Mouse (Mus musculus) urinary bladder, postnatal 36 days (tissue): ENCODE data around the gene Gm17359.
"Not testable (repeated sequence)": the region's sequence is repeated elsewhere in the genome, so short reads cannot be mapped to it uniquely, and the experiment has no call there.

ENCODE experiments used
- DNase-seq, 2 experiments: peaks; one replicate each; pipeline ENCODE4 v3.0.0; 2022; ENCODE audit warnings: low spot score in 2 of 2, mixed read lengths in 1 of 2

The Gm17359 gene

GRCm38 (mm10) chr3:79415081-79415480 is 78.6 kb downstream of the Gm17359 start:
- DNase-seq, result no peak

- DNase-seq, result no peak
Measured at GRCm38 (mm10) chr3:79415929-79416328, 79.5 kb downstream of the Gm17359 start.

DNA sequence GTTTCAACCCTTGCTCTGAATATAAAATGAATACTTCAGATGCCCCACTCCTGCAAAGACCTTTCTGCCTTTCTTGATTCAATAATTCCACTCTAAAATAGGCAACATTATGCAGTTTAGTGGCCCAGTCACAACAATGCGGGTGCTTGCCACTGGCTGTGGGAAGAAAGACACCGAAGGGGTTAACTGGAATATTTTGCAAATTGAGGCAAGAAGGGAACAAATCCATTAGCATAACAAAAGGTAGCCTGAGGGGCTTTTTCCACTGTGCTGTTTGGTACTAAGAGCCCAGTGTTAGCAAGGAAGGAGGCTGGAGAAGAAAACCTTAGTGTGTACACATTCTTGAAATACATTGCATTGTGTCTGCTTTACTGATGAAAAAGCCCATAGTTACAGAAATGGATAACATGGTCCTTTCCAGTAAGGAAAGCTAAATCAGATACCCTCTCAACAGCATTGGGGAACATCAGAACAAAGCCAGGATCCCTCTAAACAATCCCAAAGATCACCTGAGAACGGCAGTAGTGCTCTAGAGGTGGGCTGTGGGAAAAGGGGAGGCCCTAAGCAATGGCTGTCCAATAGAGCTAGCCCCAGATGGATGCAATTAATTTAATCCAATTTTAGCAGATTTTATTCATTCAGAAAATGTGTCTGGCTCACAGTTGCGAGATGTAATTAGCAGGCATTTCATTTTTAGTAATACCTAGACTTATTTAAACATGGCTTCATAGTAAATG is 80.7 kb downstream of the Gm17359 start:
- no peak for DNase-seq

DNA sequence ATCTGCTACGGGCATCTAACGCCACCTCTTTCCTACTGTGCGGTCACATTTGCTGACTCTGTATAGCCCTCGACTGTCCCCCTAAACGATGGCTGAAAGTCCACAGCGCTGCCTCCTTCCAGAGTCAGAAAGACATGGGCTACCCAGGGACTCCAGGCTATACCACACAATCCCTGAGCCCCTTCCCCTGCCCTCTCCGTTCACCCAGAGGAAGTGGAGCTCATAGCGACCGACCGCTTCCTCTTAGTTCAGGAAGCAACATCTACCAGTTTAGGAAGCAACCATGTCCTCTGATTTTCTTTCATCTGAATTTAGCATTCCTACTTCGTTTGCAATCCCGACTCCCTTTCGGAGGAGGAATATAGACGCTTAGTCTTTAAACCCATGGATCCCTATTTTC is 82.5 kb downstream of the Gm17359 start:
- DNase-seq, result no peak

DNA sequence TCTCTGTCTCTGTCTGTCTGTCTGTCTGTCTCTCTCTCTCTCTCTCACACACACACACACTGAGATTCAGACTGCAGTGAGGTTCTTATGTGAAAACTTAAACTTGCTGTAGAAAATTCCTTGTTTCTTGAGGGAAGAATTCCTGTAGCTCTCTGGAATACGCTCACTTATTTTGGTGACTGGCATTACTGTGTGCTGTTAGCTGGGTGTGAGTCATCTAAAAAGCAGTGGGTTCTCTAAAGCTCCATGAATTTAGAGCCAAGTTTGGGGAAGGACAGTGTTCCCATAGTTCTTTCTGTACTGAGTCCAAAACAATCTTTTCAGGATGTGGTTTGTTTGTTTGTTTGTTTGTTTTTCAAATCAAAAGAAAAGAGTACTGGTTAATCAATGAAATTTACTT is 89.0 kb downstream of the Gm17359 start:
- no peak for DNase-seq

DNA sequence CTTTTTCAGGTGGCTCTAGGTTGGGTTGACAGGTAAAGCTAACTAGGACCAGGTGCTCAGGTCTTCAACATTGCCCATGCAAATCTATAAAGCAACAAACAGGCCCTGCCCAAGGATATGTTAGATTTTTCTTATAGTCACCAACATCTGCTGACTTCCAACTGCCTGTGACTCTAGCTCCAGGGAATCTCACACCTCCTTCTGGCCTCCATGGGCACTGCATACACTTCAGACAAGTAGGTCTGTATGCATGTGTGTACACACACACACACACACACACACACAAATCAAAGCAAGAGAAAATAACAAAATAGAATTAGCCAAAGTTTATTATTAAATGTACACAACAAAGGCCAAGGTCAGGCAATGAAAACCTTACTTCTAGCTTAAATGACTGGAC is 97.1 kb downstream of the Gm17359 start:
- DNase-seq, result no peak

- no peak for DNase-seq
Measured at GRCm38 (mm10) chr3:79434436-79434835, 98.0 kb downstream of the Gm17359 start.

GRCm38 (mm10) chr3:79434985-79435384 is 98.5 kb downstream of the Gm17359 start:
- no peak for DNase-seq

GRCm38 (mm10) chr3:79436186-79436585 is 99.7 kb downstream of the Gm17359 start:
- no peak for DNase-seq

DNA sequence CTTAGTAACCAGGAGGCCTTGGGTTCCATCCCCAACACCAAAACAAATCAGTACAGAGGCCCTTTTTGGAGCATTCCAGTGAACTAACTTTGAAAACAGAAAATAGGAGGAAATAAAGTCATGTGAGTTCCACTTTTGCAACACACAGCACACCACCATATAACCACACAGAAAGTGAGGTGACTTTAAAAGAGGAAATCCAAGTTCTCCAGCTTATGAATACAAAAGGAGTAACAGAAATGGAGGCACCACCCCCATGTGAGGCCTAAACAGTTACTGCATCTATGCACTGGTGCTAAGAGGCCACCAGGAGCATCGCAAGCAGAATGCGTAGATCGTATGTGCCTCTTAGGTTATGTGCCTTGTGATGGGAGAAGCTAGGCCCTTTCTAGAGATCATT is 101.8 kb downstream of the Gm17359 start:
- DNase-seq, result no peak

DNA sequence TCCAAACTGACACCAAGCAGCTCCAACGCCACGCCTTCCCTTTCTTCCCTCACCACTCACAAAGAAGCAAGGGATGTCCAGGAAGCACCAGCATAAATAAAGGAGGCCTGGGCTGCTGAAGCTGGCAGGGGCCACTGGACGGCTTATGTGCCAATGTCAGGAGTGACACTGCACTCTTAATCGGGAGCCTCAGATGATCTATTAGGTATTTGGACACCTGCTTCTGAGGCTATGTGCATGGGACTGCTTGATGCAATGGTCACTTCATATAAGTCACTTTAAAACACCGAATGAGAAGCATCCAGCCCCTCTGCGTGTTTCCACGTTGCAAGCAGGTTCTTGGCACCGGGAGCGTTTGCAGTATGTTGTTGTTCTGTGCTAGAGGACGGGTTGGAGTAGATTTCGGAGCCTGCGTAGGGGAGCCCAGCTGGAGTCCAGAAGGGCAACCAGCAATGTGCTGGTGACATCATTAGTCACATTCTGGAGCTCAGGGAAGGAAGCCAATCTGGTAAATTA is 104.6 kb downstream of the Gm17359 start:
- DNase-seq, result no peak

DNA sequence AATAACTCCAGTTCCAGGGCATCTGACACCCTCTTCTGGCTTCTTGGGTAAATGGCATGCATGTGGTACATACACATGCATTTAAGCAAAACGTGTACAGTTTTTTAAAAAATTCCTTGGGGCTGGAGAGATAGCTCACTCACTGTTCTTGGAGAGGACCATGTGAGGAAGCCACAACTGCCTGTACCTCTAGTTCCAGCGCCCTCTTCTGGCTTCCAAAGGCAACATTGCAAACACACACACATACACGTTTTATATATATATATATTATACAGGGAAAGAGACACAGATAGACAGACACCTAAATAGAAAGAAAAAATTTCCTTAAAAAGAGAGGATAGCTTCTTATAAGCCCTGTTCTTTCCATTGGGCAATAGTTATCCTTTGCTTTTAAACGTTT is 107.4 kb downstream of the Gm17359 start:
- DNase-seq, result no peak

DNA sequence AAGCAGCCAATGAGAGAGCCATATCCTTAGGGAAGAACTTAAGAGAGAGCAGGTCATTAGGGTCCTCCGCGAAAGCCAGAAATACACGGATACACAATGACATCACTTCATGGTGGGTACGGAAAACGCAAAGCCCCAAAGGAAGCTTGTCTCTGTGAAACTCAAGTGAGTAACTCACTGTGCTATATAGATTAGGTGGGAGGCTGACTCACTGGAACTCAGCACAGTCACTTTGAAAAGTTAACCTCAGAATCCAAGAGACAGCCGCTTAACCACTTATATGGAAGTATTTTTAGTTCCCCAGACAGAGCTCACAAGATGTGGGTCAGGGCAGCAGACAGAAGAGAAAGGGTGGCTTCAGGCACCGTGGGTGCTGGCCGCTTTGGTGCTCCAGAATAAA is 108.6 kb downstream of the Gm17359 start:
- DNase-seq, result no peak

GRCm38 (mm10) chr3:79446124-79446523 is 109.7 kb downstream of the Gm17359 start:
- DNase-seq, result no peak

- DNase-seq, result not testable (repeated sequence)
Measured at GRCm38 (mm10) chr3:79446648-79447047, 110.2 kb downstream of the Gm17359 start.

DNA sequence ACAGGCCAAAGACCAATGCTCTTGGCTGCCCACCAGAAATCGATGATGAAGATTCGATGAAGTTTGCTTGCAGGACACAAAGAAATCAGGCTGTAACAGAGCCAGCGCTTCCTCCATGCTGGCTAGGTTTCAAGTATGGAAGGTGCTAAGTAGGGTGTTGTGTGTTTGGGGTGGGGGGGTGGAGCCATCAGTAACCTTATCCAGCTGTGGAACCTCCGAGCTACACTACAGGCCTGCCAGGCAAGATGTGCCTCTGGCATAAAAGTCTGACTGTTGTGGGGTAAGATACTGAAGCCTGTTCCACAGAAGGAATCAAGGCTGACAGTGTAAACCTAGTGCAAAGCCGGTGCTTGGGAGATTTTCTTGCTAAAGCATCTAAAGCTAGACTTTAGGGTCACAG is 112.0 kb downstream of the Gm17359 start:
- no peak for DNase-seq

DNA sequence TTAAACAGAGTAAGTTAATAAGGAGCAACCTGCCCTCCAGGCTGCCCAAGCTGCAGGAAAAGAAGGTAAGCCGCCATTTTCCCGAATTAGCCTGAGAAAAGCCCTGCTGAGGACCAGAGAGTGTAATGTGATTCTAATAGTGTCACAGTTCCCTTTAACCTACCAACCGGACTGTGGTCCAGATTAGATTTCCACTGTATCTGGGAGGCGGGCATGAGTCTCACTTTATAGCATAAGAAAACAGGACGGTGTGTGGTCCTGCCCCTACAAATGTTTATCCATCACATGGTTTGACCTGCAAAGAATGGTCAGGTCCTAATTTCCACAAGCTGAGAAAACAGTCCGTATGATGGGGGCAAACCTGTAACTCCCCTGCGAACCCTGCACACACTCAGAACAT is 112.9 kb downstream of the Gm17359 start:
- DNase-seq, result no peak

GRCm38 (mm10) chr3:79452696-79453263 is 116.3 kb downstream of the Gm17359 start:
- no peak for DNase-seq

- no peak for DNase-seq
Measured at GRCm38 (mm10) chr3:79455761-79456160, 119.3 kb downstream of the Gm17359 start.

GRCm38 (mm10) chr3:79458651-79459275 is 122.3 kb downstream of the Gm17359 start:
- no peak for DNase-seq

- no peak for DNase-seq
Measured at GRCm38 (mm10) chr3:79469440-79469839, 133.0 kb downstream of the Gm17359 start.

DNA sequence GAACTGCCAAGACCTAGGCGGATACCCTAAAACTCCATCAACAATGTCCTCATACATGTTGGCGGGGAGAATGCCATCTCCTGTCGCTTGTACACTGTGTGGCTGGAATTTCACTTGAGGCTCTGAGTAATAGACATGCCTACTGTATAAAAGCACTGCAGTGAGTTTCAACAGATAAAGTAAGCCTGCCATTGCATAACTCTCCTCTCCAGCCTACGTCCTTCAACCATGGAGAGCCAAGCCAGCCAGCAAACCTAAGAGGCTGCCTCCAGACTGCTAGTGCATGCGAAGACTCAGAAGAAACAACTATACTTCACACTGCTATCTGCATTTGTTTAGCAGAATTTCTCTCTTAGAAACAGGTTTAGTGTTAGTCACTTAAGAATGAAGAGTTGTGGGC is 135.9 kb downstream of the Gm17359 start:
- no peak for DNase-seq

DNA sequence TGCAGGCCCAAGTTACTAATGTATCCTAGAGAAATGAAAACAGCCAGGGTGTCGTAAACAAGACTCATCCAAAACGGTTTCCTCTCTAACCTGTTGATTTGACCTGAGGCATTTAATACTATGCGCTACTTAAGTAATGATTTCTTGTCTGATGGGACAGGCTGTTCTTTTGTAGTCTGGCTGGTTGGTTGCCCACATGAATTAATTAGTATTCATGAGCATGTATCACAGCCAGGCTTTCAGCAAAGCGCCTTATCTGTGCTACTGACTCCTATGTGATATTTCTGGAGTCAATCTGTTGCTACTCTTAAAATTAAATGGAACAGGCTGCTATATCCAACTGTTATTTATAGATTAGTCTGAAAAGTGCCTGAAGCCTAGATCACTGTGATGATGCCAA is 138.4 kb downstream of the Gm17359 start:
- DNase-seq, result no peak
